Mouse (Mus musculus): ENCODE results near the gene Tapt1.

- TF ChIP-seq CTCF (IDR thresholded peaks at IDR 0.05) (no peak), EP300 (IDR thresholded peaks at IDR 0.05; ENCODE audit: insufficient read depth, low read depth, low read length) (no peak)
Observed at GRCm38 (mm10) chr5:44143467-44144235, 82.8 kb downstream of the Tapt1 start.

Measured in heart, adult 2 months (tissue).